Mouse (Mus musculus): ENCODE measurements around the gene Adipoq. TPM values are rescaled to one million over a fixed set of nuclear protein-coding genes. Genes with fewer than 3 reads are reported as not detected.

Gene Adipoq
- polyA plus RNA-seq, 1 experiment from 2014 or later: not detected

GRCm38 (mm10) chr16:23103038-23103745 is 43.1 kb upstream of the Adipoq start:
- peaks cover 7% of the 10 kb centered on the region; the same call in 1 of the 2 replicates for H3K4me1 ChIP-seq (ENCODE audit: control insufficient read depth, insufficient read depth, low read length)
- peak overlapping the region; percentile 42 for H3K4me2 ChIP-seq
- H3K27me3 ChIP-seq (ENCODE audit: control insufficient read depth, insufficient read depth, low read length): peaks cover 3% of the 10 kb centered on the region; the same call in 1 of the 2 replicates
- ATAC-seq (ENCODE audit: low FRiP score) (no peak), DNase-seq (ENCODE audit: low spot score, missing footprints) (peak; percentile 82)
- no peaks in the 10 kb centered on the region for H3K9me3 ChIP-seq (ENCODE audit: control insufficient read depth, low read length)
- H3K36me3 ChIP-seq (ENCODE audit: control insufficient read depth, insufficient read depth, low read length): no peaks in the 10 kb centered on the region
- H3K9ac ChIP-seq (ENCODE audit: low read length): no peak overlapping the region; the same call in 1 of the 2 replicates
- peak overlapping the region; percentile 17; the same call in 1 of the 2 replicates for H3K4me3 ChIP-seq (ENCODE audit: low read depth, low read length)
- WGBS: 44% methylated on average over 17 of the region's 17 CpGs
- H3K27ac ChIP-seq (ENCODE audit: low read depth, low read length): no peak overlapping the region

- no peak overlapping the region for H3K9ac ChIP-seq (ENCODE audit: low read length)
- no peak overlapping the region for H3K4me2 ChIP-seq
- peak; percentile 56 for DNase-seq (ENCODE audit: low spot score, missing footprints)
- H3K27me3 ChIP-seq (ENCODE audit: control insufficient read depth, insufficient read depth, low read length): peaks cover 3% of the 10 kb centered on the region; the same call in 1 of the 2 replicates
- no peak for ATAC-seq (ENCODE audit: low FRiP score)
- 59% methylated on average over 2 of the region's 2 CpGs for WGBS
- peaks cover 1% of the 10 kb centered on the region; the same call in 1 of the 2 replicates for H3K36me3 ChIP-seq (ENCODE audit: control insufficient read depth, insufficient read depth, low read length)
- no peak overlapping the region for H3K27ac ChIP-seq (ENCODE audit: low read depth, low read length)
- H3K4me1 ChIP-seq (ENCODE audit: control insufficient read depth, insufficient read depth, low read length): peaks cover 7% of the 10 kb centered on the region; the same call in 1 of the 2 replicates
- H3K9me3 ChIP-seq (ENCODE audit: control insufficient read depth, low read length): no peaks in the 10 kb centered on the region
- no peak overlapping the region for H3K4me3 ChIP-seq (ENCODE audit: low read depth, low read length)
Measured at GRCm38 (mm10) chr16:23103841-23104240, 42.5 kb upstream of the Adipoq start.

GRCm38 (mm10) chr16:23106121-23106520 is 40.2 kb upstream of the Adipoq start:
- H3K9ac ChIP-seq (ENCODE audit: low read length): no peak overlapping the region
- no peaks in the 10 kb centered on the region for H3K27me3 ChIP-seq (ENCODE audit: control insufficient read depth, insufficient read depth, low read length)
- ATAC-seq (ENCODE audit: low FRiP score): no peak
- WGBS: 77% methylated on average over 7 of the region's 7 CpGs
- peaks cover 14% of the 10 kb centered on the region for H3K4me1 ChIP-seq (ENCODE audit: control insufficient read depth, insufficient read depth, low read length)
- H3K36me3 ChIP-seq (ENCODE audit: control insufficient read depth, insufficient read depth, low read length): peaks cover 13% of the 10 kb centered on the region
- H3K4me2 ChIP-seq: no peak overlapping the region
- H3K4me3 ChIP-seq (ENCODE audit: low read depth, low read length): no peak overlapping the region
- no peaks in the 10 kb centered on the region for H3K9me3 ChIP-seq (ENCODE audit: control insufficient read depth, low read length)
- H3K27ac ChIP-seq (ENCODE audit: low read depth, low read length): no peak overlapping the region
- DNase-seq (ENCODE audit: low spot score, missing footprints): peak; percentile 67

GRCm38 (mm10) chr16:23107231-23107942 is 38.9 kb upstream of the Adipoq start, which contains the start of gene Eif4a2:
TSS of gene Eif4a2 (plus strand) at chr16:23107444.
- peak within 1 kb of the TSS; percentile 83 for H3K4me3 ChIP-seq (ENCODE audit: low read depth, low read length)
- DNase-seq (ENCODE audit: low spot score, missing footprints) (peak; percentile 100), ATAC-seq (ENCODE audit: low FRiP score) (peak; percentile 93)
- H3K36me3 ChIP-seq (ENCODE audit: control insufficient read depth, insufficient read depth, low read length): peaks cover 21% of the 10 kb centered on the region
- peak within 1 kb of the TSS; percentile 100 for H3K9ac ChIP-seq (ENCODE audit: low read length)
- WGBS: under 1% methylated on average over 71 of the region's 71 CpGs
- peak within 1 kb of the TSS; percentile 80 for H3K4me2 ChIP-seq
- no peaks in the 10 kb centered on the region for H3K27me3 ChIP-seq (ENCODE audit: control insufficient read depth, insufficient read depth, low read length)
- H3K4me1 ChIP-seq (ENCODE audit: control insufficient read depth, insufficient read depth, low read length): peaks cover 18% of the 10 kb centered on the region
- no peaks in the 10 kb centered on the region for H3K9me3 ChIP-seq (ENCODE audit: control insufficient read depth, low read length)
- H3K27ac ChIP-seq (ENCODE audit: low read depth, low read length): peak within 1 kb of the TSS; percentile 92

GRCm38 (mm10) chr16:23107946-23108759 is 38.2 kb upstream of the Adipoq start:
- Histone ChIP-seq H3K4me2 (peak overlapping the region; percentile 80), H3K9me3 (ENCODE audit: control insufficient read depth, low read length) (no peaks in the 10 kb centered on the region), H3K4me3 (ENCODE audit: low read depth, low read length) (peak overlapping the region; percentile 83), H3K36me3 (ENCODE audit: control insufficient read depth, insufficient read depth, low read length) (peaks cover 27% of the 10 kb centered on the region), H3K27me3 (ENCODE audit: control insufficient read depth, insufficient read depth, low read length) (no peaks in the 10 kb centered on the region), H3K9ac (ENCODE audit: low read length) (peak overlapping the region; percentile 100), H3K4me1 (ENCODE audit: control insufficient read depth, insufficient read depth, low read length) (peaks cover 18% of the 10 kb centered on the region), H3K27ac (ENCODE audit: low read depth, low read length) (peak overlapping the region; percentile 92)
- WGBS: under 1% methylated on average over 52 of the region's 52 CpGs
- DNase-seq (ENCODE audit: low spot score, missing footprints) (peak; percentile 99), ATAC-seq (ENCODE audit: low FRiP score) (peak; percentile 91)

- Histone ChIP-seq H3K27me3 (ENCODE audit: control insufficient read depth, insufficient read depth, low read length) (no peaks in the 10 kb centered on the region), H3K27ac (ENCODE audit: low read depth, low read length) (no peak overlapping the region), H3K4me3 (ENCODE audit: low read depth, low read length) (peak overlapping the region; percentile 83), H3K4me2 (peak overlapping the region; percentile 80), H3K4me1 (ENCODE audit: control insufficient read depth, insufficient read depth, low read length) (peaks cover 18% of the 10 kb centered on the region), H3K9ac (ENCODE audit: low read length) (peak overlapping the region; percentile 100), H3K36me3 (ENCODE audit: control insufficient read depth, insufficient read depth, low read length) (peaks cover 27% of the 10 kb centered on the region), H3K9me3 (ENCODE audit: control insufficient read depth, low read length) (no peaks in the 10 kb centered on the region)
- WGBS: 6% methylated on average over 5 of the region's 5 CpGs
- ATAC-seq (ENCODE audit: low FRiP score): no peak
- DNase-seq (ENCODE audit: low spot score, missing footprints): peak; percentile 81
Measured at GRCm38 (mm10) chr16:23108943-23109342, 37.4 kb upstream of the Adipoq start.

- 59% methylated on average over 5 of the region's 5 CpGs for WGBS
- H3K4me3 ChIP-seq (ENCODE audit: low read depth, low read length): peak overlapping the region; percentile 83
- DNase-seq (ENCODE audit: low spot score, missing footprints) (peak; percentile 82), ATAC-seq (ENCODE audit: low FRiP score) (no peak)
- peak overlapping the region; percentile 80 for H3K4me2 ChIP-seq
- H3K4me1 ChIP-seq (ENCODE audit: control insufficient read depth, insufficient read depth, low read length): peaks cover 18% of the 10 kb centered on the region
- no peaks in the 10 kb centered on the region for H3K9me3 ChIP-seq (ENCODE audit: control insufficient read depth, low read length)
- H3K9ac ChIP-seq (ENCODE audit: low read length): peak overlapping the region; percentile 100
- H3K36me3 ChIP-seq (ENCODE audit: control insufficient read depth, insufficient read depth, low read length): peaks cover 27% of the 10 kb centered on the region
- no peaks in the 10 kb centered on the region for H3K27me3 ChIP-seq (ENCODE audit: control insufficient read depth, insufficient read depth, low read length)
- no peak overlapping the region for H3K27ac ChIP-seq (ENCODE audit: low read depth, low read length)
Measured at GRCm38 (mm10) chr16:23109350-23110280, 36.7 kb upstream of the Adipoq start.

GRCm38 (mm10) chr16:23112348-23112747 is 34.0 kb upstream of the Adipoq start:
- no peak overlapping the region for H3K4me2 ChIP-seq
- WGBS: 88% methylated on average over 12 of the region's 12 CpGs
- H3K9me3 ChIP-seq (ENCODE audit: control insufficient read depth, low read length): no peaks in the 10 kb centered on the region
- H3K4me1 ChIP-seq (ENCODE audit: control insufficient read depth, insufficient read depth, low read length): peaks cover 18% of the 10 kb centered on the region
- peaks cover 31% of the 10 kb centered on the region for H3K36me3 ChIP-seq (ENCODE audit: control insufficient read depth, insufficient read depth, low read length)
- DNase-seq (ENCODE audit: low spot score, missing footprints): peak; percentile 54
- no peak overlapping the region for H3K27ac ChIP-seq (ENCODE audit: low read depth, low read length)
- H3K9ac ChIP-seq (ENCODE audit: low read length): no peak overlapping the region
- ATAC-seq (ENCODE audit: low FRiP score): no peak
- no peak overlapping the region for H3K4me3 ChIP-seq (ENCODE audit: low read depth, low read length)
- H3K27me3 ChIP-seq (ENCODE audit: control insufficient read depth, insufficient read depth, low read length): no peaks in the 10 kb centered on the region
